Mouse (Mus musculus) bone marrow, adult 2 months (tissue): ENCODE data around the gene Pltp.

ENCODE experiments used
- CTCF ChIP-seq: fragments of 200-500 bp; IDR thresholded peaks from 2 replicates; pipeline ENCODE4 v1.5.1; 2011; ENCODE audit warnings: low read length, control low read depth; ENCODE audit not compliant: control insufficient read depth, insufficient read depth
- POLR2A ChIP-seq: fragments of 200-500 bp; IDR thresholded peaks from 2 replicates; pipeline ENCODE4 v1.6.1; 2011; ENCODE audit warnings: low read depth, mild to moderate bottlenecking, control low read depth, low read length, borderline replicate concordance; ENCODE audit not compliant: control insufficient read depth

DNA sequence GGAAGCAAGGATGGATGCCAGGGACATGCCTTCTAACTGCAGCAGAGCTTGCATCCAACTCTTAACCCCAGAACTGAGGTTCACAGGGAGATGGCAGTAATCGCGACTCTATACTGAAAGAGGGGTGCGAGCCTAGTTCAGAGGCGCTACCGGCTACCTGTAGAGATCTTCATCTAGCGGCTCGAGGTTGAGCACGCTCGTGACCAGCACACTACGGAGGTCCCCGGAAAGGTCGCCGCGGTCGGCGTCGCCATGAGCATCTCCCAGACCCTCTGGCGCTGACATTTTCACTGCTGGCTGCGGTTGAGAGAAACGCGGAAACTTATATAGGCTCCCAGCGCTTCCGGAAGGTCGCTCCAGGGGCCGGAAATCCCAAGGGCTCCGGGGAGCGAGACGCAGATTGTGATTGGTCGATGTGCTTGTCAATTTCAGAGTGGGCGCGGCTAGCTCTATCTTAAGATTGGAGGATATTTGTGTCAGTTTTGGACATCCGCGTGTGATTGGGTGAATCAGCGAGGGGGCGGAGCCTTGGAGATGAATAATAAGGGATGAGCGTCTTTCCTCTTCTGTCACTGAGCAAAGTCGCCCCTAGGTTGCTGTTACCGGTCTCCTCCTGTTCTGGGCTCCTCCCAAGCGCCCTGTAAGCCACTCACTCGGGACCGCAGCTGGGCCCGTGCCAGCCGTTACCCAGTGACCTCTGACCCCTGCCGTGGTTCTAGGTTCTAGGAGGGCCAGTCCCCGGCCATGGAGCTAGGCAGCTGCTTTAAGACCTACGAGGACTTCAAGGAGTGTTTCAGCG, 52.8 kb downstream of the Pltp start, which contains the start of the genes Acot8 and Zswim3:
- TF ChIP-seq CTCF (no peak; the same call in 1 of the 2 replicates), POLR2A (peak; percentile 94)
